Mouse (Mus musculus) neural tube, embryonic 15.5 days (tissue): ENCODE results near the gene Vmn1r100. TPM values are rescaled to one million over a fixed set of nuclear protein-coding genes. Genes with fewer than 3 reads are reported as not detected.
"Not testable (repeated sequence)": the region's sequence is repeated elsewhere in the genome, so short reads cannot be mapped to it uniquely, and the experiment has no call there.

Experiments used
- ATAC-seq: fragments of 200-750 bp; cut with Nextera tagmentation; 2 replicates; pipeline ENCODE4 v1.8.0; 2017; ENCODE audit warnings: mild to moderate bottlenecking, moderate TSS enrichment, moderate library complexity; ENCODE audit not compliant: low FRiP score
- H3K27ac ChIP-seq: fragments of 300-500 bp; sonication (generic); replicated peaks from 2 replicates; pipeline ENCODE4 v1.5.1; 2015; ENCODE audit warnings: mild to moderate bottlenecking, inconsistent platforms
- H3K27me3 ChIP-seq: fragments of 300-500 bp; sonication (generic); replicated peaks from 2 replicates; pipeline ENCODE4 v1.6.1; 2015; ENCODE audit warnings: inconsistent platforms
- H3K36me3 ChIP-seq: fragments of 300-500 bp; sonication (generic); 2 replicates; pipeline ENCODE4 v1.6.1; 2015; ENCODE audit warnings: inconsistent platforms
- H3K4me1 ChIP-seq: fragments of 300-500 bp; sonication (generic); 2 replicates; pipeline ENCODE4 v1.6.1; 2015; ENCODE audit warnings: inconsistent platforms
- H3K4me2 ChIP-seq: fragments of 300-500 bp; sonication (generic); 2 replicates; pipeline ENCODE4 v1.6.1; 2015; ENCODE audit warnings: inconsistent platforms, mild to moderate bottlenecking, moderate library complexity
- H3K4me3 ChIP-seq: fragments of 300-500 bp; sonication (generic); replicated peaks from 2 replicates; pipeline ENCODE4 v1.5.1; 2015; ENCODE audit warnings: mild to moderate bottlenecking, inconsistent platforms
- H3K9ac ChIP-seq: fragments of 300-500 bp; sonication (generic); replicated peaks from 2 replicates; pipeline ENCODE4 v1.6.1; 2015; ENCODE audit warnings: mild to moderate bottlenecking, inconsistent platforms
- H3K9me3 ChIP-seq: fragments of 300-500 bp; sonication (generic); replicated peaks from 2 replicates; pipeline ENCODE4 v1.6.1; 2016; ENCODE audit warnings: inconsistent platforms
- WGBS: fragments of 180-500 bp; shearing (Covaris S2); methylation state at CpG from one replicate; pipeline ENCODE4 v1.1.7; 2015; ENCODE audit warnings: mixed read lengths; 5-methylcytosine and 5-hydroxymethylcytosine counted together
- polyA plus RNA-seq: library from polyadenylated mRNA; unstranded; fragments of >200 nt; fragmentation: Nextera tagmentation; extraction: Ambion mirVana; gene quantifications from 2 replicates; pipeline ENCODE4 v1.2.1, GENCODE M21; 2015

Vmn1r100 gene
- not detected in 2 replicates for polyA plus RNA-seq

DNA sequence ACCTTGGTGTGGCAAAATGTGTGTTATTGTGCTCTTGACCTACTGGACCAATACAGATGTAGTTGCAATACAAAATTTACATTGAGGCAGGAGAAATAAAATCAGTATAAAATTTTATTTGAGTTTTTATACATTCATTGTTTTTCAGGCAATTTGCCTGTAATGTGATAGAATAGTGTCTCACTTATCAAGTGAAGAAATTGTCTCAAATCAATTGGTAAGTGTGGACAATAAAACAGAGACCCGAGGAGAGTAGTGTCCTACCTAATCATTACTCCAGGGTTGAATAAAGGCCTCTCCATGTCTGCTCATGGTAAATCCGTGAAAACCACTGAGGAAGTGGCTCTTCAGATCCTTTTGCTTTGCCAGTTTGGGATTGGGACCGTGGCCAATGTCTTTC lies at the start of gene Vmn1r100:
Vmn1r100 (plus strand) TSS at position 301 of the 400 bp plus-strand sequence.
- H3K9ac ChIP-seq, H3K4me1 ChIP-seq, ATAC-seq: not testable (repeated sequence)

GRCm38 (mm10) chr7:20375310-20375709 lies 42.4 kb upstream of the Vmn1r100 start, which contains the start of gene Gm5728:
Gm5728 (minus strand) TSS chr7:20375410.
- not testable (repeated sequence) for H3K9me3 ChIP-seq, H3K27me3 ChIP-seq, H3K9ac ChIP-seq, H3K4me3 ChIP-seq, H3K4me1 ChIP-seq, H3K4me2 ChIP-seq, H3K27ac ChIP-seq, ATAC-seq, H3K36me3 ChIP-seq
- WGBS, result no CpG with 5 or more reads among the region's 1 CpGs

More for the DNA sequence above, at the start of gene Vmn1r100:
- not testable (repeated sequence) for H3K27me3 ChIP-seq, H3K9me3 ChIP-seq, H3K27ac ChIP-seq, H3K36me3 ChIP-seq, H3K4me3 ChIP-seq, H3K4me2 ChIP-seq
- no CpG with 5 or more reads among the region's 3 CpGs for WGBS

DNA sequence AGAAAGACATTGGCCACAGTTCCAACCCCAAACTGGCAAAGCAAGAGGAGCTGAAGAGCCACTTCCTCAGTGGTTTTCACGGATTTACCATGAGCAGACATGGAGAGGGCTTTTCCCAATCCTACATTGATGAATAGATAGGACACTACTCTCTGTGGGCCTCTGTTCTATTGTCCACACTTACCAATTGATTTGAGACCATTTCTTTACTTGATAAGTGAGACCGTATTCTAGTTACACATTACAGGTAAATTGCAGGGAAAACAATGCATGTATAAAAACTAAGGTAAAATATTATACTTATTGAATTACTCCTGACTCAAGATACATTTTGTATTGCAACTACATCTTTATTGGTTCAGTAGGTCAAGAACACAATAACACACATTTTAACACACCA lies 24.8 kb downstream of the Vmn1r100 start, which contains the start of gene Vmn1r101:
Vmn1r101 (minus strand) TSS at position 101 of the 400 bp plus-strand sequence.
- not testable (repeated sequence) for H3K4me3 ChIP-seq, H3K27ac ChIP-seq, H3K4me1 ChIP-seq, H3K9me3 ChIP-seq, H3K4me2 ChIP-seq, H3K36me3 ChIP-seq, ATAC-seq, H3K9ac ChIP-seq, H3K27me3 ChIP-seq
- no CpG with 5 or more reads among the region's 2 CpGs for WGBS

Other genes with a start within 250 kb of the Vmn1r100 start
- gene Vmn1r94, start 249.6 kb upstream of the Vmn1r100 start, polyA plus RNA-seq, result not detected in 2 replicates
- gene Vmn1r95, start 224.2 kb upstream of the Vmn1r100 start, polyA plus RNA-seq, result not detected in 2 replicates
- not detected in 2 replicates for gene Gm6164, start 212.3 kb upstream of the Vmn1r100 start, polyA plus RNA-seq
- gene Gm4498, start 184.1 kb upstream of the Vmn1r100 start, polyA plus RNA-seq, result not detected in 2 replicates
- gene Gm5890, start 155.1 kb upstream of the Vmn1r100 start, polyA plus RNA-seq, result not detected in 2 replicates
- not detected in 2 replicates for gene Gm4133, start 83.9 kb upstream of the Vmn1r100 start, polyA plus RNA-seq
- gene Gm5728, start 42.5 kb upstream of the Vmn1r100 start, polyA plus RNA-seq, result not detected in 2 replicates
- gene Vmn1r101, start 24.7 kb downstream of the Vmn1r100 start, polyA plus RNA-seq, result not detected in 2 replicates
- not detected in 2 replicates for gene Gm10670, start 57.0 kb downstream of the Vmn1r100 start, polyA plus RNA-seq
- gene Vmn1r103, start 92.6 kb downstream of the Vmn1r100 start, polyA plus RNA-seq, result not detected in 2 replicates
- not detected in 2 replicates for gene Vmn1r104, start 115.9 kb downstream of the Vmn1r100 start, polyA plus RNA-seq
- gene Gm5726, start 127.8 kb downstream of the Vmn1r100 start, polyA plus RNA-seq, result not detected in 2 replicates
- gene Gm4141, start 158.3 kb downstream of the Vmn1r100 start, polyA plus RNA-seq, result not detected in 2 replicates
- not detected in 2 replicates for gene Gm4513, start 181.1 kb downstream of the Vmn1r100 start, polyA plus RNA-seq